Mouse (Mus musculus): ENCODE results near the gene Casz1.

- no peak for TF ChIP-seq CTCF (conservative IDR thresholded peaks at IDR 0.05; ENCODE audit: insufficient read depth, insufficient read length, low read depth, low read length)
- TF ChIP-seq POLR2A (IDR thresholded peaks at IDR 0.05; ENCODE audit: low read depth, low read length), result no peak
Measured at GRCm38 (mm10) chr4:148772658-148773057, 31.6 kb upstream of the Casz1 start.
